Mouse (Mus musculus): ENCODE results near the gene Ctns. TPM values are rescaled to one million over a fixed set of nuclear protein-coding genes. Genes with fewer than 3 reads are reported as not detected.
A peak's percentile ranks its signal among the peaks of the same experiment; 100 is the strongest.

Ctns gene
- polyA plus RNA-seq, 1 experiment: not detected

- TF ChIP-seq POLR2A (IDR thresholded peaks at IDR 0.05; ENCODE audit: insufficient read depth, low read depth, low read length): no peak
- peak; percentile 99 for TF ChIP-seq CTCF (IDR thresholded peaks at IDR 0.05; ENCODE audit: insufficient read depth, low read depth, low read length)
Observed at GRCm38 (mm10) chr11:73137591-73138501, 61.0 kb downstream of the Ctns start, which contains the start of gene Haspin. Gene Haspin, minus strand, starts transcription at chr11:73138294.

GRCm38 (mm10) chr11:73137116-73137515 is 61.7 kb downstream of the Ctns start:
- H3K4me1 ChIP-seq (ENCODE audit: control insufficient read depth, insufficient read depth, low read length): peaks cover 10% of the 10 kb centered on the region
- TF ChIP-seq CTCF (IDR thresholded peaks at IDR 0.05; ENCODE audit: insufficient read depth, low read depth, low read length): no peak
- no peak for TF ChIP-seq POLR2A (IDR thresholded peaks at IDR 0.05; ENCODE audit: insufficient read depth, low read depth, low read length)
- H3K27ac ChIP-seq (ENCODE audit: insufficient read depth, low read depth, low read length): no peak overlapping the region
- peak overlapping the region; percentile 85; the same call in 1 of the 2 replicates for H3K4me3 ChIP-seq (ENCODE audit: insufficient read depth, low read depth, low read length)
- WGBS: 21% methylated on average over 11 of the region's 11 CpGs

More at GRCm38 (mm10) chr11:73137591-73138501, 61.0 kb downstream of the Ctns start, which contains the start of gene Haspin:
- Histone ChIP-seq H3K4me3 (ENCODE audit: insufficient read depth, low read depth, low read length) (peak within 1 kb of the TSS; percentile 85), H3K4me1 (ENCODE audit: control insufficient read depth, insufficient read depth, low read length) (peaks cover 10% of the 10 kb centered on the region), H3K27ac (ENCODE audit: insufficient read depth, low read depth, low read length) (no peak within 1 kb of the TSS)
- under 1% methylated on average over 83 of the region's 84 CpGs for WGBS

- Histone ChIP-seq H3K4me1 (ENCODE audit: control insufficient read depth, insufficient read depth, low read length) (peaks cover 10% of the 10 kb centered on the region), H3K4me3 (ENCODE audit: insufficient read depth, low read depth, low read length) (no peak overlapping the region), H3K27ac (ENCODE audit: insufficient read depth, low read depth, low read length) (no peak overlapping the region)
- TF ChIP-seq POLR2A (IDR thresholded peaks at IDR 0.05; ENCODE audit: insufficient read depth, low read depth, low read length) (no peak), CTCF (IDR thresholded peaks at IDR 0.05; ENCODE audit: insufficient read depth, low read depth, low read length) (no peak)
- 82% methylated on average over 6 of the region's 6 CpGs for WGBS
Observed at GRCm38 (mm10) chr11:73136587-73136986, 62.3 kb downstream of the Ctns start.

GRCm38 (mm10) chr11:73134222-73134621 is 64.6 kb downstream of the Ctns start:
- WGBS: 92% methylated on average over 5 of the region's 5 CpGs
- Histone ChIP-seq H3K4me3 (ENCODE audit: insufficient read depth, low read depth, low read length) (no peak overlapping the region), H3K27ac (ENCODE audit: insufficient read depth, low read depth, low read length) (no peak overlapping the region), H3K4me1 (ENCODE audit: control insufficient read depth, insufficient read depth, low read length) (peaks cover 10% of the 10 kb centered on the region)
- TF ChIP-seq CTCF (IDR thresholded peaks at IDR 0.05; ENCODE audit: insufficient read depth, low read depth, low read length) (no peak), POLR2A (IDR thresholded peaks at IDR 0.05; ENCODE audit: insufficient read depth, low read depth, low read length) (no peak)

Other genes starting within 250 kb of the Ctns start
- gene Atp2a3, start 237.9 kb downstream of the Ctns start, polyA plus RNA-seq (2012; ENCODE audit: insufficient read depth, insufficient read length, low replicate concordance, missing spikeins): 103 TPM in 1 of 2 replicates, not detected in the other
- not detected in 2 replicates for gene P2rx1, start 199.9 kb downstream of the Ctns start, polyA plus RNA-seq (2012; ENCODE audit: insufficient read depth, insufficient read length, low replicate concordance, missing spikeins)
- gene Camkk1, start 180.0 kb downstream of the Ctns start, polyA plus RNA-seq (2012; ENCODE audit: insufficient read depth, insufficient read length, low replicate concordance, missing spikeins): not detected in 2 replicates
- gene Ncbp3, start 151.3 kb downstream of the Ctns start, polyA plus RNA-seq (2012; ENCODE audit: insufficient read depth, insufficient read length, low replicate concordance, missing spikeins): not detected in 2 replicates
- gene Itgae, start 108.5 kb downstream of the Ctns start, polyA plus RNA-seq (2012; ENCODE audit: insufficient read depth, insufficient read length, low replicate concordance, missing spikeins): not detected in 2 replicates
- not detected in 2 replicates for gene Haspin, start 60.7 kb downstream of the Ctns start, polyA plus RNA-seq (2012; ENCODE audit: insufficient read depth, insufficient read length, low replicate concordance, missing spikeins)
- not detected in 2 replicates for gene P2rx5, start 38.6 kb downstream of the Ctns start, polyA plus RNA-seq (2012; ENCODE audit: insufficient read depth, insufficient read length, low replicate concordance, missing spikeins)
- gene Emc6, start 22.0 kb downstream of the Ctns start, polyA plus RNA-seq (2012; ENCODE audit: insufficient read depth, insufficient read length, low replicate concordance, missing spikeins): not detected in 2 replicates
- gene Tax1bp3, start 22.0 kb downstream of the Ctns start, polyA plus RNA-seq (2012; ENCODE audit: insufficient read depth, insufficient read length, low replicate concordance, missing spikeins): not detected in 2 replicates
- gene Shpk, start 418 bp upstream of the Ctns start, polyA plus RNA-seq (2012; ENCODE audit: insufficient read depth, insufficient read length, low replicate concordance, missing spikeins): not detected in 2 replicates
- gene Trpv1, start 35.2 kb upstream of the Ctns start, polyA plus RNA-seq (2012; ENCODE audit: insufficient read depth, insufficient read length, low replicate concordance, missing spikeins): not detected in 2 replicates
- gene Trpv3, start 68.3 kb upstream of the Ctns start, polyA plus RNA-seq (2012; ENCODE audit: insufficient read depth, insufficient read length, low replicate concordance, missing spikeins): not detected in 2 replicates
- not detected in 2 replicates for gene Aspa, start 130.6 kb upstream of the Ctns start, polyA plus RNA-seq (2012; ENCODE audit: insufficient read depth, insufficient read length, low replicate concordance, missing spikeins)
- not detected in 2 replicates for gene Gm49340, start 130.7 kb upstream of the Ctns start, polyA plus RNA-seq (2012; ENCODE audit: insufficient read depth, insufficient read length, low replicate concordance, missing spikeins)
- not detected in 2 replicates for gene Spata22, start 130.7 kb upstream of the Ctns start, polyA plus RNA-seq (2012; ENCODE audit: insufficient read depth, insufficient read length, low replicate concordance, missing spikeins)
- gene Olfr20, start 151.7 kb upstream of the Ctns start, polyA plus RNA-seq (2012; ENCODE audit: insufficient read depth, insufficient read length, low replicate concordance, missing spikeins): not detected in 2 replicates
- gene Olfr376, start 172.2 kb upstream of the Ctns start, polyA plus RNA-seq (2012; ENCODE audit: insufficient read depth, insufficient read length, low replicate concordance, missing spikeins): not detected in 2 replicates
- not detected in 2 replicates for gene Olfr1, start 200.6 kb upstream of the Ctns start, polyA plus RNA-seq (2012; ENCODE audit: insufficient read depth, insufficient read length, low replicate concordance, missing spikeins)
- not detected in 2 replicates for gene Olfr378, start 229.4 kb upstream of the Ctns start, polyA plus RNA-seq (2012; ENCODE audit: insufficient read depth, insufficient read length, low replicate concordance, missing spikeins)

All from olfactory bulb, adult 2 months (tissue).